Mouse (Mus musculus) layer of hippocampus, postnatal 14 days (tissue): ENCODE measurements around the gene Thumpd3. TPM values are rescaled to one million over a fixed set of nuclear protein-coding genes. Genes with fewer than 3 reads are reported as not detected.

Experiments used
- DNase-seq, 2 experiments: peaks; one replicate each; pipeline ENCODE4 v3.0.0; 2021 to 2022; ENCODE audit warnings: low spot score in 2 of 2, mixed read lengths in 1 of 2
- long read RNA-seq, 2 experiments: library from polyadenylated mRNA; stranded (forward); transcript quantifications; one replicate each; pipeline ENCODE4 v2.0.0; 2021
- total RNA-seq, 2 experiments: library from RNA; stranded (reverse); gene quantifications; 2 replicates each; pipeline ENCODE4 v1.2.3; 2021

Gene Thumpd3
- total RNA-seq, result 10 to 100 TPM; 31.5 to 33.1 TPM
- long read RNA-seq, experiment 1, transcript Thumpd3-201 (10 exons, 2,163 nt), result major isoform, 36 of 47 reads
- long read RNA-seq, experiment 1, partial matches to known transcripts, result 2 of 47 reads
- long read RNA-seq, experiment 1, other reads (novel, unspliced or antisense), result 9 of 47 reads
- long read RNA-seq, experiment 2, transcript Thumpd3-201 (10 exons, 2,163 nt), result major isoform, 48 of 61 reads
- long read RNA-seq, experiment 2, partial matches to known transcripts, result 5 of 61 reads
- long read RNA-seq, experiment 2, other reads (novel, unspliced or antisense), result 8 of 61 reads

DNA sequence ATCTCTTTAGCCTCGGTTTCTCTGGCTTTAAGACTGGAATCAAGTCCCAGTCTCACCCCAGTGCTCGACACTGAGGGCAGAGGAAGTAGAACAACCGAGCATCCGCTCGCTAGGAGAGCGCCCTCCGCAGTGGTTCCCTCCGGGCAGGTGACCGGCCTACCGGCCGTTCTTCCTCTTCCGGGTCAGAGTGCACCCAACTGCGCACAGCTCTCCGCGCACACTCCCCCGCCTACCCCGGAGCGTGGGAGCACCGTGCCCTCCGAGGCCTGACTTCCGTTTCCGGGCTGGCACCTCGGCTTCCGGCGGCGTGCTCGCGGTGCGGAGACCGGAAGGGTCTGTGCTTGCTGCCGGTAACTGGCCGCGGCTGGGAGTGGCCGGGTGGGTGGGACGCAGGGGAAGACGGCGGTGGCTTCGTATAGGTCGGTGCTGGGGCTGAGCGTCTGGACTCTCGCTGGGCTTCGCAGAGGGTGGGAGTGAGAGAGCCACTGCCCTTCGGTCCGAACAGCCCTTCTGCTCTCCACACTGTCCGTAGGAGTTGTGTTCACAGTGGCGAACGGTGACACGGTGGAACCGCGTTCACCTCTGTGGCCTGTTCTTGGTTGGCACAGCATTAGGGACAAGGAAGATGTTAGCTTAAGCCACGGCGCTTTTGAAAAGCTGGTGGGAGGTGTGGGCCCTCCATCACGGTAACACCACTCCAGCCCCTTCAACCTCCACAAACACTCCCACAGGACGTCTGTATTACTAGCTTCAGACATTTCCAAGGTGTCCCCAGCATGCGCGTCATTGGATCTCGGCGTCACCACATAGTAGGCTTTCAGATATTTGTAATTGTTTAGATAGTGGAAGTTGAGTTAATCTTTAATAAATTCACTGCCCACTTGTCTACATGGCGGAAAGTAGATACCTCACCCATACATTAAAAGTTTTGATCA is at the start of gene Thumpd3:
Gene Thumpd3 (plus strand): TSS at position 185 of the 935 bp plus-strand sequence.
- DNase-seq, result peak; percentile 92 to 97

DNA sequence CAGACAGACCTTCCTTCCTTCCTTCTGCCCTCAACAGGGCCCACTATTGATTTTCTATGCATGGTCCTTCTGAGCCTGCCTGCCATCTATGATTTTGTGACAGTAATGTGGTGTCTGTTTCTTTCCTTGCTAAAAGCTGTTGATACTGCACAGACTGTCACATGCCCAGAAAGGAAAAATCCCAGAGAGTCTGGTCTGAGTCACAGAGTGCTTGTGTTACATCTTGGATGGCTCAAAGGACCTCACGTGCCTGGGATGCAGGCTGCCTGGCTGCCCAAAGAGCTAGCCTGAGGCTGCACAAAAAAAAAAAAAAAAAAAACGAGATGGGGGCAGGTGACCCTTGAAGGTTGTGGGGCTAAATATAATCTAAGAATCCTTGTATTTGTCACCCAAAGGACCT is 46.8 kb upstream of the Thumpd3 start:
- no peak for DNase-seq

DNA sequence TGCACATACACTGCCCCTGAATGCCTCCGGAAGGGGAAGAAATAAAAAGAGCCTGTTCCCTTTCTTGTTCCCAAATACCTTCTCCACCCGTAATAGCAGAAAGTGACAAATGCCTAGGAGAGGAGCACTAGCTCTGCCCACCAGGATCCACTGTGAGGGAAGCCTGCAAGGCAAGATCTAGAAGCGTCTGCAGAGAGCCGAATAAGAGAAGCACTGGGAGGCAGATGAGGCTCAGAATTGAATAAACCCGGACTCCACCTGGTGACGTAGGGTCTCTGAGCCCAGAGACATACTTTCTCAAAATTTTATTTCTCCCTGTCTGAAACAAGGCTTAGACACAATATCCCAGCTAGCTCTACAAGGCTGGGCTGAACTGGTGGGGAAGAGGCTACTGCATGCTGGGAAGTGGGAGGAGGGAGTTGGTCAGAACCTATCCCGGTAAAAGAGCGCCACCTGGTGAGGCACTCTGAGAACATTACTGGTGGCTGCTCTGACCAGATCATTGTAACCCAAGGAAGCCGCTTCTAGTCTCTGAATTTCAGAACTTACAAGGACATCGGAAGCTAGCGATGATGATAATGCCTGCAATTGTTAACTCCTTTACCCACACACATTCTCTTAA is 45.2 kb upstream of the Thumpd3 start:
- peak; percentile 88 to 93 for DNase-seq

DNA sequence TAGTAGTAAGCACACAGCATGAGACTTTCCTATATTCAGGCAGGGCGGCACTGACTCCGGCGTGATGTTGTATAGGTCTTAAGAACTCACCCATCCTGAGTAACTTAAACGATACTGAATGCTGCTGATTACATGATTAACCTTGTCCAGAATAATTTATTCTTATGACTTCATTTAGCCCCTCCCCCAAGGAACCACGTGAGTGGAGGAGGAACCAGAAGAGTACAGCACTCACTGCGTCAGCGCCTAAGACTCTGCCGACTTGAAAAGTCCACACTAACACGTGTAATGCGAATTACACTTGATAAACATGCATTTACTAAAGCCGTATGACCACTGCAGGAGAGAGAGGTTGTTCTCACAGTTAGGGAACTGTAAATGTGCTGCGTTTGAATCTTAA is 44.3 kb upstream of the Thumpd3 start:
- no peak for DNase-seq

DNA sequence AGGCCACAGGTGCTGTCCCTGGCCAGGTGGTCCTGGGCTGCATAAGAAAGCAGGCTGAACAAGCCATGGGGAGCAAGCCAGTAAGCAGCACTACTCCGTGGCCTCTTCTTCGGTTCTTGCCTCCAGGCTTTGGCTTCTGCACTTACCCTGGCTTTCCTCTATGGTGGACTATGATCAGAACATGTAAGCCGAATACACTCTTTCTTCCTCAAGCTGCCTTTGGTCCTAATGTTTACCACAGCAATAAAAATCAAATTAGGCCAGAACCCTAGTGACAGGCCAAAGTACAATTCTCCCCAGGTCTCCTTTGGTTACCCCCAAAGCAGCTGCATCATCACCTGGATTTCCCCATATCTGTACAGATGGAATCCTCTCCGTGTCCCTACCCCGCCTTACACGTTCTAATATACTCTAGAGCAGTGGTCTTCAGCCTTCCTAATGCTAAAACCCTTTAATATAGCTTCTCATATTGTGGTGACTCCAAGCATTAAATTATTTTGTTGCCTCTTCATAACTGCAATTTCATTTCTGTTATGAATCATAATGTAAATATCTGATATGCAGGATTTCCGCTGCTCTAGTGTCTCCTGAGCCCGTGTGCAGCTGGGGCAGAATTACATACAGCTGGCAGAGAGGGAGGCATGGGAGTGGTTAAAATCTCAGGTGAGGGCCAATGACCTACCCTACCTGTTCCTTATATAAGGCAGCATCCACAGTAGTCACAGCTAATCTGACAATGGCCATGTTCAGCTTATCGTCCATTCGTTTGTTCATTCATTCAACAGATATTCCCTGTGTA is 42.5 kb upstream of the Thumpd3 start:
- no peak for DNase-seq

DNA sequence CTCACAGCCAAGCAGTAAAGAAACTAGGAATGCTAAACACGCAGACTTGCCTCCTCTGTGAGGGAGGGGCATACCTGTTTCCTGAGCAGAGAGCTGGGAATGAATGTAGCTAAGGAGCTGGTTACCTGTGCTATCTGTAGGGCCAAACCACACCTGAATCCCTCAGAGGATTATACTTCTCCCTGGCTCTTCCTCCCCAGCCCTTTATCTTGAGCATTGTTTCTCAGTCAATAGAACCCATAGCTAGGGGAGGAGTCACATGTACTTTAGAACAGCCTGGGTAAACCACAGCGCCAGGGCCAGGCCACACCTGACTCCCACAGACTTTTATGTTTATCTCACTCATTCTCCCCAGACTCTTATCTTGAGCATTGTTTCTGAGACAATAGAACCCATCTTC is 39.2 kb upstream of the Thumpd3 start:
- no peak for DNase-seq

DNA sequence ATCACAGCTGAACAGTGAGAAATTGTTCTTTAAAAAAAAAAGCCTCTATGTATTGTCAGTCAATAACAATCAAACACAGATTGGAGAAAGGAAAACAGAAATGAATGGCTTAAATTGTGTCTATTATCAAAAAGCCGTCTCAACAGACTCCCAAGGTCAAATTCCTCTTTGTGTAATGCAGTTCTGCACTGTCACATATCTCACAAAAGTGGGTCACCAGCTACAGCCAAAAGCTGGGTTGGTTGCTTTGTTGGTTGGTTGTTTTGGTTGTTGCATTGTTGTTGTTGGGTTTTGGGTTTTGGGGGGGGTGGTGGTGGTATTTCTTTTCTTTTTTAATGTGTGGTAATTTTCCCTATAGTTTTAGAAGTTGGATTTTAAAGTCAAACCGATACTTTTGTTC is 34.1 kb upstream of the Thumpd3 start:
- DNase-seq, result no peak

DNA sequence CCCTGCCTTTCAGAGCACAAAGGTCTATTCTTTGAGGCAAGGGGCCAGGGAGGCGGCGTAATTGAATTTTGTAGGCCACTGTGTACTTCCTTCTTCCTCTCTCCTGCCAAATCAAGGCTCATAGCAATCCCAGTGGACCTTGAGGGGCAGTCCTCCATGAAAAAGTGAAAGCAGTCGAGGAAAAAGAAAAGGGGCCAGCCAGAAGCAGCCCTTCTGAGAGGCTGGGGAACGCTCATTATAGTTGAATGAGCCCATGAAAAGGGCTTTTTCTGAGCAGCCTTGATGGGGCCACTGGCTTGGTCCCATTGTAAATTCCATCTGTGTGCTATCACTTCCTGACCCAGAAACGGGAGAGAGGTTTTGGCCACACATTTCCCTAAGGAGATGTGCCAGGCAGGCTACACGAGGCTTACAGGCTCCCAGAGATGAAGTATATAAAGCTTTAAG is 33.5 kb upstream of the Thumpd3 start:
- peak; percentile 40 to 82 for DNase-seq

DNA sequence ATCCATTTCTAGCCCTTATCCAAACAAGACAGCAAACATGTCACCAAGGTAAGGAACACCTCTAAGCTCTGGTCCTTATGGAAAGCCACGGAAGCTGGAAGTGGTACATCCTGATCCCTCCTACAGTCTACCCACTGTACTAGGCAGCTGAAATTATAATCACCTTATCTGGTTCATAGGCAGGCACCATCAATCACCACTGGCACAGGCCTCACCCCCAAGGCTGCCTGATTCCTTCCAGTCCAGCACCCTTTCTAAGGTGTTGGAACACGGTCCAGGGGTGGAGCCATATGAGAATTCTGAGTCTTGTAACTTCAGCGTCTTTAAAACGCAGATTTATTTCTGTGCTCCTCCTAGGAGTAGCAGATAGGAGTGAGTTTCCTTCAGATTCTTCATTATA is 32.5 kb upstream of the Thumpd3 start:
- no peak for DNase-seq

DNA sequence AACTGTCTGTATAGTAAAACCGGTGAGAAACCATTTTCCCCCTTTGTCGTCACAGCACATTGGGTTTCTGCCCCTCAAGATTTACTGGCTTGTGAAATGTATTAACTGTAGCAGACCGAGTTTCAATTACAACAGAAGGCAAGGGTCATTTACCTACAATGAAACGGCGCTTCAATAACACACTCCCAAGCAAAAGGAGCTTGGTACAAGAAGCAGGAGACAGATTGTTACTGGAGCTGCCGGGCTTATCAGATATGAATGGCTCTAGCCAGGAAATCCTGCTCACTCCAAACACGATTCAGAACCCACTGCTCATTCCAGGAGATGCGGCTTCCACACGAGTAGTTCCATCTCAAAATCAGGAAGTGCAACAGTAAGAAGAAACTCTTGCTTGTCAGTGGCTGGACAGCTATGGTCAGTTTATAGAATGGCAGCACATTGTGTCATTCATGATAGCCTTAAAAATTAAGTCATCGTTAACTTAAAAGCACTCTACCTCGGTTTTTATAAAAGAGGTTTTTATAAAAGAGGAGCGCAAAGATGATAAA is 28.5 kb upstream of the Thumpd3 start:
- DNase-seq, result no peak

DNA sequence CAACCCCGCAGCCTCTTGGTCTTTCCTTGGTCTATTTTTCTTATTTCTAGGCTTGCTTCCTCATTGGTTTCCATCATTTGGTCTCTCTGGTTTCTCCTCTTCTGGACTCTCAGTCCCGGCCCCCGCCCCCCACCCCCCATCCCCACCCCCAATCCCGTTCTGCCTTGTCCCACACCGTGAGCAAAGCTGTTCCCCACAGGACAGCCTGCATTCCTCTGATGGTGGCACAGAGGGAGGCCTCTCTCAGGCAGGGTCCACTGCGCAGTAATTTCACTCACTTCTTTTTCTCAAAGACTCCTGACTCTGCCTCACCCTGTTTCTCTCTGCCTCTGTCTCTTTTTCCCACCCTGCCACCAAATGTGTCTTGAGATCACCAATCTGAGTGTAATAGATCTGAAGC is 27.9 kb upstream of the Thumpd3 start:
- no peak for DNase-seq

DNA sequence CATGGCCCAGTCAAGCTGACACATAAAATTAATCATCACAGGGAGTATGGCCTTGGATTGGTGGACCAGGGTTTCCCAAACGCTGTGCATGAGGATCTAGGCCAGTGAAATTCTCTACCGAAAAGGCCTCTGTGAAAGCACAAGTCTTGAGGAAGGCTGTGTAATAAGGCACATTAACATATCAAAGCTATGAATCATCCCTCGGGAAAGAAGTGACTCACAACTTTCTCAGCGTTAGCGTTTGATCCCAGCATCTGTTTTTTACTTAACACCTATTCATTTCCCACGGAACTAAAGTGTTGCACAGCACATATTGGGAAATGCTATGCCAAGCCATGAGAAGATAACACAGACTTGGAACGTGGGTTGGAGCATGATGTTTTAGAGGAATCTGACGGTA is 21.2 kb upstream of the Thumpd3 start:
- DNase-seq, result peak in 1 of 2 experiments; percentile 51

DNA sequence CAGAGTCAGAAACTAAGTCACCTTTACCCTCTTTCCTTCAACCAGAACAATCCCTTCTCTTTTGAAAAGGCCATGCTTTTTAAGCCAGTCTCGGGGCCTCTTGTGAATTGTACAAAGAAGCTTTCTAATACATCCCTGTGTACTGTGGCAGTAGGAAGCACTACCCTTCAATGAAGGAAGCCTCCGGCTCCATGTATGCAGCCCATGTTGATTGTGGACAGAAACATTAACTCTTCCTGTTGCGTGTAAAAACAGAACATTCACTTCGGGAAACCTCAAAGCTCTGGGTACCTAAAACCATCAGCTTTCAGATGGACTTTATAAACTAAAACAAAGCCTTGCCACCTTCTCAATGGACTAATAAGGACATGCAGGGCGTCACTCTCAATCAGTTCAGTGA is 20.3 kb upstream of the Thumpd3 start:
- no peak for DNase-seq

DNA sequence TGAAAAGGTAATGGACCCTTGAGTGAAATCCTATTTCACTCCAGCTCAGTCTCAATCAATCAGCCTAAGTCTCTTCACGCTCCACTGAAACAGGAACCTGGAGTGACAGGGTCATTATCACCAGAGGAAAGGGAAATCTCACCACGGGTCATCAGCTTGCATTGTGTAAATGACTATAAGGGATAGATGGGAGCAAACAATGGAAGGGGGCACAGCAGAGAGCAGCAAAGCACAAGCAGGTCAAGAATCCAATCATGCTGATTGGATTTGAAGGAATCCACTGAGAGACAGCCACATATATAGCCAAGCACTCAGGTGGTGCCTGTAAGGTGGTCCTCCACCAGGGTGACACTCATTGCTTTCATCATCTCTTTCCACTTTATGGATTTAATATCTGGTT is 18.6 kb upstream of the Thumpd3 start:
- no peak for DNase-seq

DNA sequence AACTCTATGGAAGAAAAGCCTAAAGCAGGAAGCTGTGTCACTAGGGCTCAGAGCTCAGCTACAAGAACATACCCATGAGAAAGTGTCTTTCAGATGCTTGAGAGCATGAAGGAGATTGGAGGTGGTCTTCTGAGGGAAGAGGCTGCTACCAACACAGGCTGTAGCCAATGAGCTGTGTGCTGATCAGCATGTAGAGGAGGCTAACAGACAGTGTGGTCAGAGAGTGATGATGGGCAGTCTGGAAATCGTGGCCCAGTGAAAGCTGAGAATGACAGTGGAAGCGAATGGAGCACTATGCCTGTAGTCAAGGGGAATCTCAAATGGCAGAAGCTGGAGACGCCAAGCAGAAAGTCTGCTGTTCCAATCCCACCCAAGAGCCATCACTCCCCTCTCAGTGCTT is 17.0 kb upstream of the Thumpd3 start:
- DNase-seq, result no peak

DNA sequence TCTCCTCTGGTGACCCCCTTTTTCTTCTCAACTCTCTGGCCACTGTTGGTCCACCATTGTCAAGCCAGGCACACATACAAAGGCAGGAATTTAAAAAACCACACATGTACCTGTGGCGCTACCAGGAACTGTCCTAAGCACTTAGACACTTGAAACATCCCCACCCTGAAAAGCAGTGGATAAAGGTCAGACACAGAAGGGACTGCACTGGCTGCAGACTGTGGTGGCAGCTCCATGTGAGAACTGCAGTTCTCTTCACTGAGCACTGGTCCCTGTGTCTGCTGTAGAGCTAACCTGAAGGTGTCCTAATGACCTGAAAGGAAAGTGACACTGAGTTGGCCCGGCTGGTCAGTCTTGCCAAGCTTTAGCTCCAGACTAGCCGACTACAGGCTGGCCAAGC is 15.5 kb upstream of the Thumpd3 start:
- DNase-seq, result no peak

DNA sequence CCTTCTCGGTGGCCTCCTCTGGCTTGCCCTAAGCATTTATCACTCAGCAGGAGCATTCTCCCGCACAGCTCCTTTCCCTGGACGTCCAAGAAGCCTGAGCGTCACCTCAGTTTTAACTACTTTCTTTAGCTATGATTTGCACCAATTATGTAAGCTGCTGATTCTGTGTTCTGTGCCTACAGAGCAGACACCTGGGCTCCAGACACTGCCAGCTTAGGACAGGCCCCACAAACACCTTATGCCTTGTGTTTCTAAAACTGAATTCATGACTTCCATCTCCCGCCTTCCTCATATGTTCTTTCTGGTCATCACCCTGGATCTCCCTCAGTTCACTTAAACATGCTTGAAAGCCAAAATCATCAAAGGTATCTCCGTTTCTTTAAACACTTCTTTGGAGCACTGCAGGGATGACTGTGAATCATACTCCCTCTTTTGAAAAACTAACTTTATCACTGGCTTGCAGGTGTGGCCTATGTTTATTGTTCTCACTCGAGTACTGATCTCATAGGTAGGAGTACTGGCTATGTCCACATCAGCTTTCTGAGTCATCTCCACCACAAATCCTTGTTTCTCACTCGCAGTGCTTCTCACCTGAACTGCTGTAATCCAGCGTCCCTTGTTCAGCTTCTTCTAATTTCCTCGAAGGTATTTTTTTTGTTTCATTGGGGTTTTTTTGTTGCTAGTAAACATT is 14.9 kb upstream of the Thumpd3 start:
- no peak for DNase-seq

DNA sequence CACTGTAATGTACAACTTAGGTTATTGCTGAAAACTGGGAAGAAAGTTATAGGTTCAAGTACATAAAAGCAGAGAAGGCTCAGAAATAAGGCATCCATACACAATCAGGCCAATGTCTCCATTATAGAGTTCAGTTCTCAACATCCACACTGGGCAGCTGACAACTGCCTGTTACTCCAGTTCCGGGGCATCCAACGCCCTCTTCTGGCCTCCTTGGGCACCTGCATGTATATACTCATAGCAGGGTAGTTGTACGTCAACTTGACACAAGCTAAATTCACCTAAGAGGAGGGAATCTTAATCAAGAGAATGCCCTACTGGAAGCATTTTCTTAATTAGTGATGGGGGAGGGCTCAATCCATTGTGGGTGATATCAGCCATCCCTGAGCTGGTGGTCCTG is 13.9 kb upstream of the Thumpd3 start:
- no peak for DNase-seq

DNA sequence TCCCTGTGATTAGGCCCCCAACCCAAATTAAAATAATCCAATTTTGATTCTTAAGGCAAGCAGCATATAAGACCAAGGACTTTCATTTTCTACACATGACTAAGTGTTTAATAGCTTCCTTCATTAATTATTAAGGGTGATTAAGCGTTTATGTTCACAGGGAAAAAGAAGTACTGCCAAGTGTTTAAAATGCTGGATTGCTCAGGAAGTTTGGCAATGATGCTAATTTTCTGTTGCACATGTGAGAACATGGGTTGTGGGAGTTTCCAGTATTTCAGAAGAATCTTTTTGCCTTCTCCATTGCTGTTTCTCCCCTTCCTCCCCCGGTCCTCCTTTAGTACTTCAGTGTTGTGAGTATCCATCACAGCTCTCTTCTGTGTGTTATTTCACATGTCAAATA is 12.8 kb upstream of the Thumpd3 start:
- no peak for DNase-seq

DNA sequence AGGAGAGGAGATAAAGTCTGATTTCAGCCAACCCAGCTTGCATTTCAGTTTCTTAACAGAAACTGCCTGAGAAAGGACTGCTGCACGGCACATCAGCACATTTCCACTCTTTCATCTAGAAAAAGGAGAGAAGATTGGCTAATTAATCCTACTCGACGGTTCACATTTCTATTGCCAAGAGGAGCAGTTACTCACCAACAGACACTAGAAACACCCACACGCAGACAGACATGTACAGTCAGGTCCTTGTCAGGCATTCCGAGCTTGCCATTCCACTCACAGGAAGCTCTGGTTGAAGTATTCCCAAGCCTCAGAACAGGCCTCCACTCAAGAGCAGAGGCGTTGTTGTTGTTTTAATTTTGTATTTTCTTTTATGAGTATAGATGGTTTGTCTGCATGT is 11.6 kb upstream of the Thumpd3 start:
- DNase-seq, result no peak
